Comparison of ENCODE assay signal across 9 mouse cellular contexts in the genomic region with DNA sequence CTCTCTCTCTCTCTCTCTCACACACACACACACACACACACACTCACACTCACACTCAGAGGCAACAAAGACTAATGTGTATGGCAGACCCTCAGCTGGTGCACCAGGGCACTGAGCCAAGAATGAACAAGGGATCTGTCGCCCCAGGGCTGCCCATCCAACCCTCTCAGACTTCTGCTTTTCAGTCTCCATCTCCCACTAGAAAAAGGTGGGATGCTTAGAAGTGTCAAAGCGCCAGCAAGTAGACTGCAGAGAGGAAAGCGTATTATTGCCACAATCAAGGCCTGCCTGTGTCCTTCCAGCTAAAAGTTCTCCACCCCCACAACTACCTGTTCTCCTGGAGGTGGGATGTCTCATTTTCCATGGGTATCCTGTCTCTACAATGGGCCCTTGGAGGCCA. TPM values are rescaled to one million over a fixed set of nuclear protein-coding genes. Genes with fewer than 3 reads are reported as not detected.
DNase-seq lines count a peak whose midpoint lies in the region; ATAC-seq and TF ChIP-seq lines count a peak whose summit lies in the region.
"Had no signal": no experiment of that assay in that cellular context is flagged by ENCODE, and none has a peak within 500 bp of the region (broad histone marks: within the 10 kb centered on the region; RNA-seq: fewer than 3 reads in every experiment).

No protein-coding gene starts in this region.

- no peak for TF ChIP-seq POLR2A in kidney, adult 2 months (IDR thresholded peaks at IDR 0.05; ENCODE audit: low read depth, low read length)
- TF ChIP-seq POLR2A in MEL (IDR thresholded peaks at IDR 0.05; ENCODE audit: control insufficient read depth in 1 of 2, insufficient read depth in 1 of 2, low read depth in 1 of 2, low read length in 2 of 2, poor library complexity in 1 of 2), result no peak
- TF ChIP-seq POLR2A in limb, embryonic 14.5 days (IDR thresholded peaks at IDR 0.05; ENCODE audit: borderline replicate concordance, extremely low read depth, insufficient read depth, insufficient read length), result no peak

- peaks cover 27% of the 10 kb centered on the region for H3K4me1 ChIP-seq in kidney, embryonic 15.5 days
- peaks cover 12% of the 10 kb centered on the region; the same call in 1 of the 2 replicates for H3K4me1 ChIP-seq in kidney, adult 2 months (ENCODE audit: control insufficient read depth, insufficient read depth, low read length)
- H3K4me1 ChIP-seq in MEL (ENCODE audit: control insufficient read depth in 1 of 2, insufficient read depth in 2 of 2, low read length in 2 of 2), result peaks cover 0 to 15% of the 10 kb centered on the region in 2 experiments
- H3K4me1 ChIP-seq in forebrain, embryonic 14.5 days (ENCODE audit: control insufficient read depth, insufficient read depth, low read length), result peaks cover 27% of the 10 kb centered on the region
- H3K4me1 ChIP-seq in limb, embryonic 14.5 days (ENCODE audit: control insufficient read depth, insufficient read depth, low read length), result peaks cover 23% of the 10 kb centered on the region

- no peak for TF ChIP-seq EP300 in MEL (IDR thresholded peaks at IDR 0.05; ENCODE audit: low read depth in 1 of 2, low read length in 2 of 2)

- no peaks in the 10 kb centered on the region for H3K36me3 ChIP-seq in kidney, embryonic 15.5 days
- H3K36me3 ChIP-seq in kidney, adult 2 months (ENCODE audit: control insufficient read depth, insufficient read depth, low read length), result no peaks in the 10 kb centered on the region
- H3K36me3 ChIP-seq in MEL (ENCODE audit: control insufficient read depth in 1 of 2, insufficient read depth in 2 of 2, low read length in 2 of 2), result peaks cover 0 to 4% of the 10 kb centered on the region in 2 experiments; a peak in 1 of 4 replicates
- H3K36me3 ChIP-seq in forebrain, embryonic 14.5 days (ENCODE audit: control insufficient read depth, insufficient read depth, low read length), result no peaks in the 10 kb centered on the region
- no peaks in the 10 kb centered on the region for H3K36me3 ChIP-seq in limb, embryonic 14.5 days (ENCODE audit: control insufficient read depth, insufficient read depth, low read length)

- whole genome bisulfite sequencing in kidney, embryonic 15.5 days, result 82% methylated on average over 3 of the region's 3 CpGs
- WGBS in kidney, adult 2 months, result 75% methylated on average over 3 of the region's 3 CpGs
- WGBS in forebrain, embryonic 14.5 days, result 50% methylated on average over 3 of the region's 3 CpGs
- WGBS in limb, embryonic 14.5 days, result 79% methylated on average over 3 of the region's 3 CpGs

- H3K4me3 ChIP-seq in kidney, embryonic 15.5 days (replicated peaks), result 0 out of 2 replicates have a peak overlapping the region, but pooled peaks have one; percentile 90
- H3K4me3 ChIP-seq in kidney, adult 2 months (ENCODE audit: insufficient read depth, low read depth, low read length), result no peak overlapping the region
- H3K4me3 ChIP-seq in MEL (ENCODE audit: control insufficient read depth in 1 of 2, insufficient read depth in 1 of 2, low read depth in 2 of 2, low read length in 2 of 2), result no peak overlapping the region
- H3K4me3 ChIP-seq in forebrain, embryonic 14.5 days (ENCODE audit: low read depth, low read length), result no peak overlapping the region
- H3K4me3 ChIP-seq in limb, embryonic 14.5 days (replicated peaks; ENCODE audit: low read length), result peak overlapping the region; percentile 91; the same call in 1 of the 2 replicates

- no peak overlapping the region for H3K27ac ChIP-seq in kidney, embryonic 15.5 days
- no peak overlapping the region for H3K27ac ChIP-seq in kidney, adult 2 months (ENCODE audit: insufficient read depth, low read depth, low read length)
- H3K27ac ChIP-seq in MEL (ENCODE audit: control insufficient read depth, low read depth, low read length), result no peak overlapping the region
- no peak overlapping the region for H3K27ac ChIP-seq in forebrain, embryonic 14.5 days (ENCODE audit: low read depth, low read length)
- H3K27ac ChIP-seq in limb, embryonic 14.5 days (replicated peaks; ENCODE audit: low read depth, low read length), result no peak overlapping the region

- no peaks in the 10 kb centered on the region for H3K9me3 ChIP-seq in kidney, embryonic 15.5 days (replicated peaks)
- H3K9me3 ChIP-seq in MEL (replicated peaks; ENCODE audit: insufficient read depth, low read length), result no peaks in the 10 kb centered on the region
- H3K9me3 ChIP-seq in forebrain, embryonic 14.5 days (replicated peaks; ENCODE audit: control insufficient read depth, low read length), result no peaks in the 10 kb centered on the region
- no peaks in the 10 kb centered on the region for H3K9me3 ChIP-seq in limb, embryonic 14.5 days (ENCODE audit: control insufficient read depth, low read length)

- peak overlapping the region; percentile 93 for H3K4me2 ChIP-seq in kidney, embryonic 15.5 days
- H3K4me2 ChIP-seq in forebrain, embryonic 14.5 days (ENCODE audit: low read length), result peak overlapping the region; percentile 83
- peak overlapping the region; percentile 55 for H3K4me2 ChIP-seq in limb, embryonic 14.5 days (replicated peaks; ENCODE audit: low read depth, low read length, severe bottlenecking)

- DNase-seq in kidney, adult 2 months, result no peak
- peak; percentile 45 for DNase-seq in MEL (ENCODE audit: low read depth, low spot score)
- peak; percentile 45 for DNase-seq in forebrain, embryonic 14.5 days (ENCODE audit: low spot score)
- no peak for DNase-seq in limb, embryonic 14.5 days (ENCODE audit: low spot score)
- no peak for DNase-seq in gastrocnemius, adult 8-10 months (ENCODE audit: low spot score in 2 of 2)
- no peak for DNase-seq in left cerebral cortex, adult 9 months (ENCODE audit: low spot score in 2 of 2)
- no peak for DNase-seq in thymus, postnatal 0 days (ENCODE audit: low spot score)
- DNase-seq: kidney, adult 9 months had no signal

- H3K9ac ChIP-seq in kidney, embryonic 15.5 days, result no peak overlapping the region
- H3K9ac ChIP-seq in MEL (ENCODE audit: control insufficient read depth, low read depth, low read length, poor library complexity, severe bottlenecking), result no peak overlapping the region
- H3K9ac ChIP-seq in forebrain, embryonic 14.5 days (ENCODE audit: low read length), result no peak overlapping the region
- no peak overlapping the region for H3K9ac ChIP-seq in limb, embryonic 14.5 days (ENCODE audit: low read depth, low read length, severe bottlenecking)

- TF ChIP-seq CTCF in kidney, adult 2 months (conservative IDR thresholded peaks at IDR 0.05; ENCODE audit: insufficient read depth, insufficient read length, low read depth, low read length), result no peak
- TF ChIP-seq CTCF in MEL (IDR thresholded peaks at IDR 0.05 in 2 of 3, conservative IDR thresholded peaks at IDR 0.05 in 1 of 3; ENCODE audit: control insufficient read depth in 1 of 3, insufficient read depth in 1 of 3, low read depth in 2 of 3, low read length in 3 of 3, poor library complexity in 1 of 3, severe bottlenecking in 1 of 3), result no peak

- H3K79me2 ChIP-seq in MEL (ENCODE audit: control insufficient read depth, insufficient read depth, low read length, poor library complexity), result no peaks in the 10 kb centered on the region; the same call in 1 of the 2 replicates

- no peak for TF ChIP-seq RAD21 in MEL (IDR thresholded peaks at IDR 0.05; ENCODE audit: low read depth, low read length)

- ATAC-seq in kidney, embryonic 15.5 days (replicated peaks; ENCODE audit: low FRiP score), result no peak
- no peak for ATAC-seq in forebrain, embryonic 14.5 days
- no peak for ATAC-seq in limb, embryonic 14.5 days (ENCODE audit: low FRiP score, low read depth)

- peaks cover 8% of the 10 kb centered on the region; the same call in 1 of the 2 replicates for H3K27me3 ChIP-seq in kidney, embryonic 15.5 days
- no peaks in the 10 kb centered on the region for H3K27me3 ChIP-seq in kidney, adult 2 months (replicated peaks; ENCODE audit: control insufficient read depth, insufficient read depth, low read length)
- H3K27me3 ChIP-seq in MEL (ENCODE audit: control insufficient read depth in 1 of 2, insufficient read depth in 2 of 2, low read length in 2 of 2), result no peaks in the 10 kb centered on the region
- no peaks in the 10 kb centered on the region for H3K27me3 ChIP-seq in forebrain, embryonic 14.5 days (replicated peaks; ENCODE audit: control insufficient read depth, insufficient read depth, low read length)
- no peaks in the 10 kb centered on the region for H3K27me3 ChIP-seq in limb, embryonic 14.5 days (ENCODE audit: control insufficient read depth, insufficient read depth, low read length)

RNA-seq across cellular contexts. Expression of gene Card19, which starts 1.4 kb away (rescaled TPM):
- 45.7 and 47.2 TPM in 2 replicates for polyA plus RNA-seq in kidney, embryonic 15.5 days (2015; fragmentation: Nextera tagmentation; extraction: Ambion mirVana)
- 108 and 124 TPM in 2 replicates for polyA plus RNA-seq in kidney, adult 2 months (2012; rRNA removed)
- total RNA-seq in MEL (2012; rRNA removed), result 14.5 and 15.8 TPM in 2 replicates
- polyA plus RNA-seq in MEL (2012; ENCODE audit: insufficient read depth in 1 of 2, insufficient read length in 2 of 2, low read depth in 1 of 2, low replicate concordance in 2 of 2, missing spikeins in 1 of 2), result 10 to 100 TPM in 1 of 2 experiments, not detected in 1; 51.8 TPM
- 20.8 and 23.8 TPM in 2 replicates for polyA plus RNA-seq in forebrain, embryonic 14.5 days (2014; fragmentation: Nextera tagmentation; extraction: Ambion mirVana)
- 71.3 and 93.1 TPM in 2 replicates for polyA plus RNA-seq in limb, embryonic 14.5 days (2012; rRNA removed)
- polyA plus RNA-seq in limb, embryonic 14.5 days (2014; fragmentation: Nextera tagmentation; extraction: Ambion mirVana), result 67.1 and 71.4 TPM in 2 replicates
- 100 to 1,000 TPM; 121 to 134 (median 131) TPM for total RNA-seq in gastrocnemius, adult 8-10 months (2022)
- 44.8 and 45.7 TPM in 2 replicates for polyA plus RNA-seq in thymus, postnatal 0 days (2015; fragmentation: Nextera tagmentation; extraction: Ambion mirVana)

RNA-seq across cellular contexts. Expression of gene Ninj1, which starts 27.2 kb away (rescaled TPM):
- 57.5 and 59.8 TPM in 2 replicates for polyA plus RNA-seq in kidney, embryonic 15.5 days (2015; fragmentation: Nextera tagmentation; extraction: Ambion mirVana)
- 735 and 1,000 TPM in 2 replicates for polyA plus RNA-seq in kidney, adult 2 months (2012; rRNA removed)
- 23.2 and 30.5 TPM in 2 replicates for total RNA-seq in MEL (2012; rRNA removed)
- 10 to 100 TPM in 1 of 2 experiments, not detected in 1; 69.8 TPM for polyA plus RNA-seq in MEL (2012; ENCODE audit: insufficient read depth in 1 of 2, insufficient read length in 2 of 2, low read depth in 1 of 2, low replicate concordance in 2 of 2, missing spikeins in 1 of 2)
- polyA plus RNA-seq in forebrain, embryonic 14.5 days (2014; fragmentation: Nextera tagmentation; extraction: Ambion mirVana), result 26.3 and 30.0 TPM in 2 replicates
- 67.4 and 81.1 TPM in 2 replicates for polyA plus RNA-seq in limb, embryonic 14.5 days (2012; rRNA removed)
- polyA plus RNA-seq in limb, embryonic 14.5 days (2014; fragmentation: Nextera tagmentation; extraction: Ambion mirVana), result 60.2 and 61.5 TPM in 2 replicates
- total RNA-seq in gastrocnemius, adult 8-10 months (2022), result 10 to 100 TPM; 15.4 to 22.5 (median 19.0) TPM
- polyA plus RNA-seq in thymus, postnatal 0 days (2015; fragmentation: Nextera tagmentation; extraction: Ambion mirVana), result 29.5 and 32.8 TPM in 2 replicates

RNA-seq across cellular contexts. Expression of gene Susd3, which starts 34.1 kb away (rescaled TPM):
- 18.5 and 22.7 TPM in 2 replicates for polyA plus RNA-seq in kidney, embryonic 15.5 days (2015; fragmentation: Nextera tagmentation; extraction: Ambion mirVana)
- 50.1 and 62.3 TPM in 2 replicates for polyA plus RNA-seq in kidney, adult 2 months (2012; rRNA removed)
- 12.5 and 16.2 TPM in 2 replicates for total RNA-seq in MEL (2012; rRNA removed)
- polyA plus RNA-seq in MEL (2012; ENCODE audit: insufficient read depth in 1 of 2, insufficient read length in 2 of 2, low read depth in 1 of 2, low replicate concordance in 2 of 2, missing spikeins in 1 of 2), result 10 to 100 TPM in 1 of 2 experiments, not detected in 1; 10.8 TPM
- 0.82 and 1.4 TPM in 2 replicates for polyA plus RNA-seq in forebrain, embryonic 14.5 days (2014; fragmentation: Nextera tagmentation; extraction: Ambion mirVana)
- 2.1 and 2.6 TPM in 2 replicates for polyA plus RNA-seq in limb, embryonic 14.5 days (2012; rRNA removed)
- polyA plus RNA-seq in limb, embryonic 14.5 days (2014; fragmentation: Nextera tagmentation; extraction: Ambion mirVana), result 2.2 and 2.8 TPM in 2 replicates
- under 1 TPM in 1 of 4 experiments, not detected in 3; 0.94 TPM for total RNA-seq in gastrocnemius, adult 8-10 months (2022)
- polyA plus RNA-seq in thymus, postnatal 0 days (2015; fragmentation: Nextera tagmentation; extraction: Ambion mirVana), result 11.3 and 14.1 TPM in 2 replicates

Comparison
In these comparisons a context has a peak if more than half of its experiments do, and no peak if none do; other contexts are left out.
1. H3K4me3 ChIP-seq: peak in kidney, embryonic 15.5 days (single experiment) and limb, embryonic 14.5 days (single experiment); none in kidney, adult 2 months (single experiment), MEL (0 of 2) and forebrain, embryonic 14.5 days (single experiment).
2. DNase-seq: peak in MEL (single experiment) and forebrain, embryonic 14.5 days (single experiment); none in kidney, adult 2 months (single experiment), limb, embryonic 14.5 days (single experiment), gastrocnemius, adult 8-10 months (0 of 2), left cerebral cortex, adult 9 months (0 of 2) and thymus, postnatal 0 days (single experiment).
3. Peak in every context shown above with its lines, with median percentiles within 50 percentile points of each other: H3K4me2 ChIP-seq.